Mouse (Mus musculus) layer of hippocampus, adult 9-10 months (tissue): ENCODE measurements at regions not wholly inside any gene's neighbourhood (a gene's known extent, or its start where the extent isn't known, plus 50 kb on each side); places are given as distances from the start of the nearest gene placed in this dataset.

Source experiments
- DNase-seq: peaks from one replicate; pipeline ENCODE4 v3.0.0; 2022; ENCODE audit warnings: low spot score

DNA sequence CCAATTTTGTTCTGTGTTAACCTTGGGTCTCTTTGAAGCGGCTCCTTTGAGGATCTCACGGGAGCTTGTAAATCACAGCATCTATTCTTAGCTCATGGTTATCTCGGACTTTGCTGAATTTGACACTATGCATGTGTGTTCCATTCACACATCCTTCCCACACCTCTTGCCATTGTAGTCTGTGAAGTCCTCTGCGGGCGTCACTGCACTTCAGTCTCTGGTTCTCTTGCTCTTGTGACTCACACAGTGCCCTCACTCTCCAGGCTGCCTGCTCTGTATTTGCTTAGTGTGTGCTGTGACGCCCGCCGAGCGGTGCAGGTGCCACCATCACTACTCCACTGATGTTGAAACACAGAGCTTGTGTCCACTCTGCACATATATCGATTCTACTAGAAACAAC, 1271.2 kb downstream of the Synb start:
- DNase-seq: no peak

- DNase-seq: no peak
These were observed 1272.9 kb downstream of the Synb start for GRCm38 (mm10) chr14:68021240-68021639.

DNA sequence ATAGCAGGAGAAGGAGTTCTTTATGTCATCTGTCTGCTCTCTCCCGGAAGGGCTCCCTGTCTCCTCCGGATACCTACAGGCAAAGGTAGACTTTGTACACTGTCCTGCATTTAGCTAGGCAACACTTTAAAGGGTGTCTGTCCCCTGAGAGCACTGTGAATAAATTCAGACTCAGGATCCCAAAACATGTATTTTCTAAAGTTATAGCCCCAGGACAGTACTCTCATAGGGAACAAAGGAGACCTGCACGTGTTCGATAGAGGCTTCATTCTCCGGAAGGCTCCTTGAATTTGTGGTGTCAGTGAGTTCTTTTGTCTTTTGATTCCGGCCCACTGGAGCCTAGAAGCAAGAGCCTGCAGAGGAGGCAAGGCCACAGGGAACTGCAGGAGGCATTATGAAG, 1273.3 kb downstream of the Synb start:
- no peak for DNase-seq

- DNase-seq: no peak
These were observed 1275.4 kb downstream of the Synb start for GRCm38 (mm10) chr14:68018686-68019085.

- no peak for DNase-seq
These were observed 1297.2 kb downstream of the Synb start for GRCm38 (mm10) chr14:67996790-67997417.

GRCm38 (mm10) chr14:67993611-67994051, 1300.5 kb downstream of the Synb start:
- peak; percentile 13 for DNase-seq

DNA sequence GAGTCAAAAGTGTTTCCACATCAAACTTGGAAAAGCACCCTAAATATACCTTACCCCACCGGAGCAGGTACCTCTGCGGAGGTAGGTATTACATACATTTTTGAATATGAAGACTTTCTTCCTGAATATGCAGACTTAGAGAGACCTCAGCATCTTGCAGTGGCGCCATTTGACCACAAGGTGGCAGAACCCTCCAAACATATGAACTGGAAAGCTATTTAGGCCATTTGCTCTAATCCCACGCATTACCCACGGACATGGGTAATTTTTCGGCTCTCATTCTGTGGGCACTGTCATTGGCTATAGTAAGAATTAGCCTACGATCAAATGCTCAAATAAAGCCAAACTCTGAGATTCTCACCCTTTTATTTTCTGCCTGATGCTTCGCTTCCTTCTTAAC, 1301.0 kb downstream of the Synb start:
- DNase-seq: peak; percentile 74

GRCm38 (mm10) chr14:67992088-67992487, 1302.0 kb downstream of the Synb start:
- no peak for DNase-seq

DNA sequence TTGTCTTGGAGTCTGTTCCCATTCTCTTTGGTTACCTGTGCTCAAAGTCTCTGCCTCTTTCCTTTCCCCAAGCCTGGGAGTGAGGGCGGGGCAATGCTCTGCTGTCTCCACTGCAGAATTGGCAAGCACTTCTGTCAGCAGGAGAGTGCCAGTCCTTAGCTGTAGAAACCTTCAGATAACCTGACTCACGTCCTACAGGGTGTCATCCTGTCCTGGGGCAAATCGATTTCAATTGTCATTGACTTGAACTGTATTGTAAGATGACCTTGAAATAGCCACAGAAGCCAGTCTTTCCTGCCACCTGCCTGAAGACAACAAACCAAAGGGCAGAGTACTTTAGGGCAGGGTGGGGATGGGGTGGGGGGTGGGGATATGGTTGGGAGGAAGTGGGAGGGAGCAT, 1303.8 kb downstream of the Synb start:
- DNase-seq: no peak
